Mouse (Mus musculus): ENCODE measurements around the gene Olfr1107. TPM values are rescaled to one million over a fixed set of nuclear protein-coding genes. Genes with fewer than 3 reads are reported as not detected.

The Olfr1107 gene
- not detected in 2 replicates for polyA plus RNA-seq (2012; ENCODE audit: insufficient read depth, insufficient read length, missing spikeins)

GRCm38 (mm10) chr2:87075717-87076116 is at the start of gene Olfr1107:
TSS of gene Olfr1107 (minus strand) at chr2:87075817.
- H3K4me3 ChIP-seq (ENCODE audit: insufficient read depth, low read length), result no peak within 1 kb of the TSS
- no peak for TF ChIP-seq POLR2A (IDR thresholded peaks at IDR 0.05; ENCODE audit: borderline replicate concordance, low read depth, low read length)
- no peak for TF ChIP-seq CTCF (IDR thresholded peaks at IDR 0.05; ENCODE audit: low read depth, low read length)
- no peak within 1 kb of the TSS for H3K27ac ChIP-seq (ENCODE audit: insufficient read depth, low read depth, low read length)
- H3K4me1 ChIP-seq (ENCODE audit: control insufficient read depth, insufficient read depth, low read length), result no peaks in the 10 kb centered on the region

GRCm38 (mm10) chr2:87114467-87114866 is 38.9 kb upstream of the Olfr1107 start, which contains the start of gene Olfr259:
TSS of gene Olfr259 (minus strand) at chr2:87114567.
- no peak for TF ChIP-seq POLR2A (IDR thresholded peaks at IDR 0.05; ENCODE audit: borderline replicate concordance, low read depth, low read length)
- no peak for TF ChIP-seq CTCF (IDR thresholded peaks at IDR 0.05; ENCODE audit: low read depth, low read length)
- H3K4me1 ChIP-seq (ENCODE audit: control insufficient read depth, insufficient read depth, low read length), result no peaks in the 10 kb centered on the region
- no peak within 1 kb of the TSS for H3K27ac ChIP-seq (ENCODE audit: insufficient read depth, low read depth, low read length)
- H3K4me3 ChIP-seq (ENCODE audit: insufficient read depth, low read length), result no peak within 1 kb of the TSS

- H3K27ac ChIP-seq (ENCODE audit: insufficient read depth, low read depth, low read length), result no peak within 1 kb of the TSS
- TF ChIP-seq CTCF (IDR thresholded peaks at IDR 0.05; ENCODE audit: low read depth, low read length), result no peak
- no peak for TF ChIP-seq POLR2A (IDR thresholded peaks at IDR 0.05; ENCODE audit: borderline replicate concordance, low read depth, low read length)
- H3K4me3 ChIP-seq (ENCODE audit: insufficient read depth, low read length), result no peak within 1 kb of the TSS
Measured at GRCm38 (mm10) chr2:87095908-87096307, 20.3 kb upstream of the Olfr1107 start, which contains the start of gene Olfr1109. TSS of gene Olfr1109 (minus strand) at chr2:87096008.

GRCm38 (mm10) chr2:87052173-87052572 is 23.4 kb downstream of the Olfr1107 start, which contains the start of gene Olfr1106:
TSS of gene Olfr1106 (minus strand) at chr2:87052273.
- no peaks in the 10 kb centered on the region for H3K4me1 ChIP-seq (ENCODE audit: control insufficient read depth, insufficient read depth, low read length)
- TF ChIP-seq POLR2A (IDR thresholded peaks at IDR 0.05; ENCODE audit: borderline replicate concordance, low read depth, low read length) (no peak), CTCF (IDR thresholded peaks at IDR 0.05; ENCODE audit: low read depth, low read length) (no peak)
- no peak within 1 kb of the TSS for H3K4me3 ChIP-seq (ENCODE audit: insufficient read depth, low read length)
- H3K27ac ChIP-seq (ENCODE audit: insufficient read depth, low read depth, low read length), result no peak within 1 kb of the TSS

More at GRCm38 (mm10) chr2:87095908-87096307, 20.3 kb upstream of the Olfr1107 start, which contains the start of gene Olfr1109:
- H3K4me1 ChIP-seq (ENCODE audit: control insufficient read depth, insufficient read depth, low read length), result no peaks in the 10 kb centered on the region

GRCm38 (mm10) chr2:87036431-87036830 is 39.2 kb downstream of the Olfr1107 start, which contains the start of gene Olfr1105:
TSS of gene Olfr1105 (minus strand) at chr2:87036531.
- H3K4me3 ChIP-seq (ENCODE audit: insufficient read depth, low read length), result no peak within 1 kb of the TSS
- no peak for TF ChIP-seq CTCF (IDR thresholded peaks at IDR 0.05; ENCODE audit: low read depth, low read length)
- no peak for TF ChIP-seq POLR2A (IDR thresholded peaks at IDR 0.05; ENCODE audit: borderline replicate concordance, low read depth, low read length)
- no peaks in the 10 kb centered on the region for H3K4me1 ChIP-seq (ENCODE audit: control insufficient read depth, insufficient read depth, low read length)
- no peak within 1 kb of the TSS for H3K27ac ChIP-seq (ENCODE audit: insufficient read depth, low read depth, low read length)

GRCm38 (mm10) chr2:87026980-87027379 is 48.6 kb downstream of the Olfr1107 start, which contains the start of gene Olfr1104:
TSS of gene Olfr1104 (minus strand) at chr2:87027080.
- TF ChIP-seq POLR2A (IDR thresholded peaks at IDR 0.05; ENCODE audit: borderline replicate concordance, low read depth, low read length) (no peak), CTCF (IDR thresholded peaks at IDR 0.05; ENCODE audit: low read depth, low read length) (no peak)
- Histone ChIP-seq H3K27ac (ENCODE audit: insufficient read depth, low read depth, low read length) (no peak within 1 kb of the TSS), H3K4me3 (ENCODE audit: insufficient read depth, low read length) (no peak within 1 kb of the TSS), H3K4me1 (ENCODE audit: control insufficient read depth, insufficient read depth, low read length) (no peaks in the 10 kb centered on the region)

Other genes with a start within 250 kb of the Olfr1107 start
- not detected in 2 replicates for gene Olfr1095, start 224.1 kb downstream of the Olfr1107 start, polyA plus RNA-seq (2012; ENCODE audit: insufficient read depth, insufficient read length, missing spikeins)
- not detected in 2 replicates for gene Gm13723, start 201.0 kb downstream of the Olfr1107 start, polyA plus RNA-seq (2012; ENCODE audit: insufficient read depth, insufficient read length, missing spikeins)
- 0.17 TPM in 1 of 2 replicates, not detected in the other for gene Olfr1097, start 183.6 kb downstream of the Olfr1107 start, polyA plus RNA-seq (2012; ENCODE audit: insufficient read depth, insufficient read length, missing spikeins)
- not detected in 2 replicates for gene Olfr1098, start 151.3 kb downstream of the Olfr1107 start, polyA plus RNA-seq (2012; ENCODE audit: insufficient read depth, insufficient read length, missing spikeins)
- gene Olfr1099, start 115.1 kb downstream of the Olfr1107 start, polyA plus RNA-seq (2012; ENCODE audit: insufficient read depth, insufficient read length, missing spikeins), result not detected in 2 replicates
- gene Olfr1100, start 95.9 kb downstream of the Olfr1107 start, polyA plus RNA-seq (2012; ENCODE audit: insufficient read depth, insufficient read length, missing spikeins), result not detected in 2 replicates
- not detected in 2 replicates for gene Olfr1101, start 84.6 kb downstream of the Olfr1107 start, polyA plus RNA-seq (2012; ENCODE audit: insufficient read depth, insufficient read length, missing spikeins)
- gene Olfr1102, start 77.4 kb downstream of the Olfr1107 start, polyA plus RNA-seq (2012; ENCODE audit: insufficient read depth, insufficient read length, missing spikeins), result not detected in 2 replicates
- not detected in 2 replicates for gene Olfr1104, start 48.7 kb downstream of the Olfr1107 start, polyA plus RNA-seq (2012; ENCODE audit: insufficient read depth, insufficient read length, missing spikeins)
- gene Olfr1105, start 39.3 kb downstream of the Olfr1107 start, polyA plus RNA-seq (2012; ENCODE audit: insufficient read depth, insufficient read length, missing spikeins), result not detected in 2 replicates
- gene Olfr1106, start 23.5 kb downstream of the Olfr1107 start, polyA plus RNA-seq (2012; ENCODE audit: insufficient read depth, insufficient read length, missing spikeins), result not detected in 2 replicates
- 0.33 TPM in 1 of 2 replicates, not detected in the other for gene Olfr1109, start 20.2 kb upstream of the Olfr1107 start, polyA plus RNA-seq (2012; ENCODE audit: insufficient read depth, insufficient read length, missing spikeins)
- gene Olfr259, start 38.8 kb upstream of the Olfr1107 start, polyA plus RNA-seq (2012; ENCODE audit: insufficient read depth, insufficient read length, missing spikeins), result not detected in 2 replicates
- gene Olfr1110, start 64.5 kb upstream of the Olfr1107 start, polyA plus RNA-seq (2012; ENCODE audit: insufficient read depth, insufficient read length, missing spikeins), result not detected in 2 replicates
- not detected in 2 replicates for gene Olfr1111, start 76.8 kb upstream of the Olfr1107 start, polyA plus RNA-seq (2012; ENCODE audit: insufficient read depth, insufficient read length, missing spikeins)
- gene Olfr1112, start 112.0 kb upstream of the Olfr1107 start, polyA plus RNA-seq (2012; ENCODE audit: insufficient read depth, insufficient read length, missing spikeins), result not detected in 2 replicates
- gene Olfr1113, start 133.2 kb upstream of the Olfr1107 start, polyA plus RNA-seq (2012; ENCODE audit: insufficient read depth, insufficient read length, missing spikeins), result not detected in 2 replicates
- not detected in 2 replicates for gene Olfr1115, start 172.2 kb upstream of the Olfr1107 start, polyA plus RNA-seq (2012; ENCODE audit: insufficient read depth, insufficient read length, missing spikeins)
- not detected in 2 replicates for gene Olfr1116, start 191.7 kb upstream of the Olfr1107 start, polyA plus RNA-seq (2012; ENCODE audit: insufficient read depth, insufficient read length, missing spikeins)
- not detected in 2 replicates for gene Olfr1118, start 231.8 kb upstream of the Olfr1107 start, polyA plus RNA-seq (2012; ENCODE audit: insufficient read depth, insufficient read length, missing spikeins)